Mouse (Mus musculus) common myeloid progenitor, adult 5-6 weeks (primary cell): Measurements from ENCODE around the gene Slc25a53. TPM values are rescaled to one million over a fixed set of nuclear protein-coding genes. Genes with fewer than 3 reads are reported as not detected.
A peak's percentile ranks its signal among the peaks of the same experiment; 100 is the strongest.
"Not testable (repeated sequence)": the region's sequence is repeated elsewhere in the genome, so short reads cannot be mapped to it uniquely, and the experiment has no call there.

Source experiments
- ATAC-seq: replicated peaks from 2 replicates; pipeline ENCODE4 v1.8.0; 2016; ENCODE audit warnings: low read depth, mild to moderate bottlenecking, moderate TSS enrichment, inconsistent platforms; ENCODE audit not compliant: poor library complexity, severe bottlenecking
- total RNA-seq: library from RNA; stranded (forward); fragments of 200-1000, 187-1606 nt; gene quantifications from 2 replicates; pipeline ENCODE4 v1.2.3, GENCODE M21; 2017

Gene Slc25a53
- total RNA-seq, 1 experiment from 2014 or later, result 6.3 TPM

DNA sequence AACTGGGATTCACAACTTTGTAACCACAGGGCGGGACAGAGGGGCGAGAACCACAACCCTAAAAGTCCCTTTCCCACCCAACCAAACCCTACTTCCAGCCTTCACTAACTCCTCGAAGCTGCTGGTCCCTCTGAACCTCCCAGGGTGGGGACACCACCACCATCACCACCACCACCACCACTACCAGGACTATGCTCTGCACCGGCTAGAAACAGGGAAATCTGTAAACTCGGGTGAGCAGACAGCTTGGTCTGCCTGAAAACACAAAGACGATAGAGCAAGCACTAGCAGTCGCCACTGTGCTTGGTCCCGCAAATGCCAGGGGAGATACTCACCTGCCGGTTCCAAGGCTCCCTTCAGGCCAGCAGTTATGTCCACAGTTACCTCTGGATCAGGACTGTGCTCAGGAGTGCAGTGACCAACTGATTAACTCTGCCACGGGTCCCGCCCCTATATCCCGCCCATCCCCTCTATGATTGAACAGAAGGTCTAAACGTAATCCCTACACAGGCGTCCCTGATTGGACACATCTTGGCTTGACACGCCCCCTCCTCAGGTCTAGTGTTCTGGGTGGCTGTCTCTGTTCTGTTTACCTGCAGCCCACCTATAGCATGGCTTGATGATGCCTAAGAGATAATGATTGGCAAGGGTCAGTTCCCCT is 61.5 kb downstream of the Slc25a53 start, which contains the start of the genes Tmsb15l and Tmsb15b1:
Gene Tmsb15l, minus strand, starts transcription at position 446 of the 661 bp plus-strand sequence.
Gene Tmsb15b1, minus strand, starts transcription at position 451 of the 661 bp plus-strand sequence.
- peak; percentile 99 for ATAC-seq

GRCm38 (mm10) chrX:136975397-136975796 is 62.7 kb downstream of the Slc25a53 start, which contains the start of gene Tmsb15b2:
Gene Tmsb15b2 (minus strand): TSS chrX:136975497.
- ATAC-seq, result not testable (repeated sequence)

- ATAC-seq, result peak; percentile 77; the same call in 1 of the 2 replicates
These were observed 78.4 kb downstream of the Slc25a53 start for GRCm38 (mm10) chrX:136959688-136960087.

DNA sequence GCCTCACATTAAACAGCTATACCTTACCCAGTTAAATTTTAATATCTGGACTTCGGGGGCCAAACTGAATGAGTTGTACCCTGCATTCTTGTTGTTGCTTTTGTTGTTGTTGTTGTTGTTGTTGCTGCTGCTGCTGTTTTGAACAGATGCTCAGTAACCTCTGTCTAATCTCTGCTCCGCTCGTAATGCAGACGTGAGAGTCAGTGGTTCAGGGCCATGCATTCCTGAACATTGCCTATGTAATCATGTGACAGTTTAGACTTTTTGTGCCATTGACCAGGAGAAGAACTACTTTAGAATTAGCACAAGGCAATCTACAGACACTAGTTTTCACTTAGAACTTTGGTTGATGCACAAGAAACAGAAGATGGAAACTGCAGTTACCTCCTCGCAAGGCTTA is 79.8 kb downstream of the Slc25a53 start:
- ATAC-seq, result not testable (repeated sequence)

- peak; percentile 97 for ATAC-seq
These were observed 80.4 kb downstream of the Slc25a53 start for GRCm38 (mm10) chrX:136957583-136958279.

DNA sequence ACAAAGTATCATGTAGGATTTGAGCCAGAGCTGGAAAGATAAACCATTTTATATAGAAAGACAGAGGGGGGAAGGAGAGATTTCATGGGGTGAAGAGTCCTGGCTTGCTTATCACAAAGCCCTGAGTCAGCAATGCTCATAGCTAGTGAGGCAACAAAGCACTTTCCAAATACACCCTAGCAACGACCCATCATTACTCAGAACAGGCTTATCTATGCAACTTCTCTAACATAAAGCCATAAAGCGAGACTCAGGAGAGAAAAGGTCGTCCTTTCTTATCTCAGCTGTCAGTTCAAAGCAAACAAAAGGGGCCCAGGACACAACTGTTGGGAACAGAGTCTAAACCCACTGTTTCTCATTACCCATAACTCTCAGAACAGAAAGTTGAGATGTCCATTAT is 100.1 kb downstream of the Slc25a53 start:
- no peak for ATAC-seq

Other genes starting within 250 kb of the Slc25a53 start
- gene Plp1, start 215.6 kb downstream of the Slc25a53 start, total RNA-seq, result 0.53 and 0.69 TPM in 2 replicates
- not detected in 2 replicates for gene Rab9b, start 169.5 kb downstream of the Slc25a53 start, total RNA-seq
- not detected in 2 replicates for gene H2bfm, start 111.0 kb downstream of the Slc25a53 start, total RNA-seq
- not detected in 2 replicates for gene Tmsb15b2, start 62.8 kb downstream of the Slc25a53 start, total RNA-seq
- gene Tmsb15l, start 61.4 kb downstream of the Slc25a53 start, total RNA-seq, result 14.8 and 35.9 TPM in 2 replicates
- 5.6 and 12.8 TPM in 2 replicates for gene Tmsb15b1, start 61.4 kb downstream of the Slc25a53 start, total RNA-seq
- gene Zcchc18, start 45.1 kb downstream of the Slc25a53 start, total RNA-seq, result 1.1 TPM in 1 of 2 replicates, not detected in the other
- gene Fam199x, start 11.3 kb upstream of the Slc25a53 start, total RNA-seq, result 14.7 and 17.2 TPM in 2 replicates
- gene Esx1, start 83.8 kb upstream of the Slc25a53 start, total RNA-seq, result not detected in 2 replicates